Mouse (Mus musculus) liver, postnatal 0 days (tissue): ENCODE data around the gene H2-M10.4. TPM values are rescaled to one million over a fixed set of nuclear protein-coding genes. Genes with fewer than 3 reads are reported as not detected.
"Not testable (repeated sequence)": the region's sequence is repeated elsewhere in the genome, so short reads cannot be mapped to it uniquely, and the experiment has no call there.

Experiments
- ATAC-seq: fragments of 200-750 bp; cut with Nextera tagmentation; 2 replicates; pipeline ENCODE4 v1.8.0; 2017; ENCODE audit warnings: mild to moderate bottlenecking, moderate library complexity
- DNase-seq: peaks from one replicate; pipeline ENCODE4 v3.0.0-alpha.2; 2016
- H3K27ac ChIP-seq: fragments of 300-500 bp; sonication (generic); 2 replicates; pipeline ENCODE4 v1.5.1; 2014; ENCODE audit warnings: antibody characterized with exemption, moderate library complexity, mild to moderate bottlenecking, low read depth
- H3K27me3 ChIP-seq: fragments of 300-500 bp; sonication (generic); 2 replicates; pipeline ENCODE4 v1.6.1; 2014; ENCODE audit warnings: low read length, control low read depth, mixed read lengths; ENCODE audit not compliant: insufficient read depth
- H3K36me3 ChIP-seq: fragments of 300-500 bp; sonication (generic); replicated peaks from 2 replicates; pipeline ENCODE4 v1.6.1; 2014; ENCODE audit warnings: mild to moderate bottlenecking, control low read depth, low read length, moderate library complexity, mixed read lengths; ENCODE audit not compliant: insufficient read depth
- H3K4me1 ChIP-seq: fragments of 300-500 bp; sonication (generic); 2 replicates; pipeline ENCODE4 v1.6.1; 2014; ENCODE audit warnings: antibody characterized with exemption, mild to moderate bottlenecking, control low read depth; ENCODE audit not compliant: insufficient read depth
- H3K4me2 ChIP-seq: fragments of 300-500 bp; sonication (generic); 2 replicates; pipeline ENCODE4 v1.6.1; 2014; ENCODE audit warnings: low read depth, mild to moderate bottlenecking, low read length, moderate library complexity, mixed read lengths
- H3K4me3 ChIP-seq: fragments of 300-500 bp; sonication (generic); 2 replicates; pipeline ENCODE4 v1.5.1; 2014; ENCODE audit warnings: low read depth, low read length
- H3K9ac ChIP-seq: fragments of 300-500 bp; sonication (generic); replicated peaks from 2 replicates; pipeline ENCODE4 v1.6.1; 2014; ENCODE audit warnings: mild to moderate bottlenecking, moderate library complexity
- H3K9me3 ChIP-seq: fragments of 300-500 bp; sonication (generic); 2 replicates; pipeline ENCODE4 v1.6.1; 2016; ENCODE audit warnings: mild to moderate bottlenecking, control low read depth, low read length, mixed read lengths
- CTCF ChIP-seq: sonication (generic); IDR thresholded peaks from 2 replicates; pipeline ENCODE4 v1.5.1; 2016; ENCODE audit warnings: antibody characterized with exemption, low read depth
- EP300 ChIP-seq: IDR thresholded peaks from 2 replicates; pipeline ENCODE4 v1.6.1; 2016; ENCODE audit warnings: antibody characterized with exemption, low read depth, mild to moderate bottlenecking
- WGBS: fragments of 180-500 bp; shearing (Covaris S2); extraction: QIAGEN DNeasy Blood & Tissue Kit; methylation state at CpG from one replicate; pipeline ENCODE4 v1.1.7; 2014; ENCODE audit not compliant: insufficient replicate concordance; 5-methylcytosine and 5-hydroxymethylcytosine counted together
- polyA plus RNA-seq: library from polyadenylated mRNA; unstranded; fragments of >200 nt; fragmentation: Nextera tagmentation; extraction: Ambion mirVana; gene quantifications from 2 replicates; pipeline ENCODE4 v1.2.1, GENCODE M21; 2015

Gene H2-M10.4
- not detected in 2 replicates for polyA plus RNA-seq

GRCm38 (mm10) chr17:36462234-36462633 lies at the start of gene H2-M10.4:
H2-M10.4 (minus strand) TSS chr17:36462334.
- no peaks in the 10 kb centered on the region for H3K36me3 ChIP-seq
- DNase-seq (no peak), ATAC-seq (no peak)
- H3K9ac ChIP-seq = no peak within 1 kb of the TSS
- H3K4me3 ChIP-seq = no peak within 1 kb of the TSS
- no peaks in the 10 kb centered on the region for H3K27me3 ChIP-seq
- TF ChIP-seq EP300 = no peak
- no peak for TF ChIP-seq CTCF
- no peak within 1 kb of the TSS for H3K4me2 ChIP-seq
- H3K4me1 ChIP-seq = no peaks in the 10 kb centered on the region
- H3K27ac ChIP-seq = no peak within 1 kb of the TSS
- WGBS = 78% methylated on average over 7 of the region's 7 CpGs
- H3K9me3 ChIP-seq = no peaks in the 10 kb centered on the region

- Histone ChIP-seq H3K27me3 (no peaks in the 10 kb centered on the region), H3K4me2 (no peak overlapping the region), H3K4me1 (no peaks in the 10 kb centered on the region), H3K27ac (no peak overlapping the region), H3K4me3 (no peak overlapping the region), H3K9me3 (no peaks in the 10 kb centered on the region), H3K36me3 (no peaks in the 10 kb centered on the region), H3K9ac (no peak overlapping the region)
- TF ChIP-seq EP300 (no peak), CTCF (no peak)
- no peak for DNase-seq
- no peak for ATAC-seq
These were observed 41.8 kb upstream of the H2-M10.4 start for GRCm38 (mm10) chr17:36503910-36504309.

GRCm38 (mm10) chr17:36500435-36500834 lies 38.3 kb upstream of the H2-M10.4 start:
- Histone ChIP-seq H3K4me1 (no peaks in the 10 kb centered on the region), H3K27me3 (no peaks in the 10 kb centered on the region), H3K4me2 (no peak overlapping the region), H3K36me3 (no peaks in the 10 kb centered on the region), H3K27ac (no peak overlapping the region), H3K9ac (no peak overlapping the region), H3K9me3 (no peaks in the 10 kb centered on the region), H3K4me3 (no peak overlapping the region)
- TF ChIP-seq CTCF = no peak
- TF ChIP-seq EP300 = no peak
- ATAC-seq = no peak
- 11% methylated on average over 1 of the region's 1 CpGs for WGBS
- DNase-seq = no peak

GRCm38 (mm10) chr17:36488181-36488580 lies 26.0 kb upstream of the H2-M10.4 start:
- ATAC-seq, H3K27me3 ChIP-seq, H3K27ac ChIP-seq, H3K9ac ChIP-seq, H3K4me2 ChIP-seq, H3K36me3 ChIP-seq, H3K4me1 ChIP-seq, H3K9me3 ChIP-seq, H3K4me3 ChIP-seq, DNase-seq: not testable (repeated sequence)
- WGBS = 87% methylated on average over 14 of the region's 16 CpGs

- ATAC-seq (peak; percentile 44; the same call in 1 of the 2 replicates), DNase-seq (no peak)
- no peak overlapping the region for H3K9ac ChIP-seq
- H3K4me3 ChIP-seq = no peak overlapping the region
- TF ChIP-seq EP300 (no peak), CTCF (no peak)
- H3K27me3 ChIP-seq = no peaks in the 10 kb centered on the region
- H3K9me3 ChIP-seq = no peaks in the 10 kb centered on the region
- no peak overlapping the region for H3K27ac ChIP-seq
- WGBS = 46% methylated on average over 1 of the region's 1 CpGs
- H3K4me1 ChIP-seq = 0 out of 2 replicates have a peak, but pooled peaks cover 5% of the 10 kb centered on the region
- H3K36me3 ChIP-seq = no peaks in the 10 kb centered on the region
- H3K4me2 ChIP-seq = no peak overlapping the region
These were observed 24.6 kb upstream of the H2-M10.4 start for GRCm38 (mm10) chr17:36486687-36487230.

GRCm38 (mm10) chr17:36483865-36484264 lies 21.7 kb upstream of the H2-M10.4 start:
- TF ChIP-seq EP300 = no peak
- TF ChIP-seq CTCF = no peak
- Histone ChIP-seq H3K27me3 (no peaks in the 10 kb centered on the region), H3K9me3 (no peaks in the 10 kb centered on the region), H3K4me2 (no peak overlapping the region), H3K9ac (no peak overlapping the region), H3K4me3 (no peak overlapping the region), H3K36me3 (no peaks in the 10 kb centered on the region), H3K27ac (no peak overlapping the region), H3K4me1 (0 out of 2 replicates have a peak, but pooled peaks cover 5% of the 10 kb centered on the region)
- ATAC-seq = peak; percentile 64
- WGBS = 55% methylated on average over 3 of the region's 3 CpGs
- DNase-seq = no peak

GRCm38 (mm10) chr17:36456260-36456659 lies 5.9 kb downstream of the H2-M10.4 start:
- no peak overlapping the region for H3K4me3 ChIP-seq
- H3K27me3 ChIP-seq = no peaks in the 10 kb centered on the region
- H3K9me3 ChIP-seq = no peaks in the 10 kb centered on the region
- ATAC-seq (no peak), DNase-seq (no peak)
- WGBS = 56% methylated on average over 4 of the region's 4 CpGs
- no peaks in the 10 kb centered on the region for H3K4me1 ChIP-seq
- H3K27ac ChIP-seq = no peak overlapping the region
- no peak overlapping the region for H3K4me2 ChIP-seq
- no peak overlapping the region for H3K9ac ChIP-seq
- no peaks in the 10 kb centered on the region for H3K36me3 ChIP-seq
- TF ChIP-seq EP300 (no peak), CTCF (no peak)
